Mouse (Mus musculus) spleen, adult 2 months (tissue): ENCODE data around the gene Gpr146.

Experiments
- CTCF ChIP-seq: fragments of 200-500 bp; IDR thresholded peaks from 2 replicates; pipeline ENCODE4 v1.5.1; 2011; ENCODE audit warnings: mild to moderate bottlenecking, inconsistent platforms; ENCODE audit not compliant: insufficient read depth, insufficient read length, insufficient replicate concordance; ENCODE audit errors: extremely low read depth
- POLR2A ChIP-seq: fragments of 200-500 bp; IDR thresholded peaks from 2 replicates; pipeline ENCODE4 v1.6.1; 2011; ENCODE audit warnings: low read depth, low read length, inconsistent platforms

DNA sequence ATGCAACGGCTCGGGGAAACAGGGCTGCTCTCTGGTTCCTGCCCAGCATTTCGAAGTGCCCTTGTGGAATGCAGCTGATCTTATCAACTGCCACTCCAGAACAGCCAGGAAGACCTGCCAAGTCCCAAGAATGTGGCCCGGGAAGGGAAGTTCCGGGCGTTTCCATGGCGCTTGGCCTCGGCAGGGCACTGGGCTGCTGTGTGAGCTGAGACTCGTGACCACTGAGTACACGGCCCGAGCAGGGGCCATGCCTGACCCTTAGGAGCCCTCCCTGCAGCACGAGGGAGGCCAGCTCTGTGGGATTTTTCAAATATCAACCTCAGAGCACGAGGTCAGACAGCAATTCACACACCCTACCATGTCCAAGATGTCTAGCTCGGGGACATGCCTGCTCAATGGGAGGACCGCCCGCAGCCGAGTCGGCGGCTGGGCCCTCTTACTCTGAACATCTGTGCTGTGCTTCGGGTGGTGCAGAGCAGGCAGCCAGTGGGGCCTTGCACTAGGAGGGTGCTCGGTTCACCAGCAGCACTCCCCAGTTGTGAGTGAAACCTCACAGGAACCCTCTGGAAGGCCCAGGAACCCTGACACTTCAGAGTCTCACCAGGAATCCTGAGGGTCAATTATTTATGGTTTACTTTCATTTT is 1.6 kb downstream of the Gpr146 start:
- TF ChIP-seq CTCF (no peak), POLR2A (no peak)
